Mouse (Mus musculus): ENCODE results near the gene Unc13d.

DNA sequence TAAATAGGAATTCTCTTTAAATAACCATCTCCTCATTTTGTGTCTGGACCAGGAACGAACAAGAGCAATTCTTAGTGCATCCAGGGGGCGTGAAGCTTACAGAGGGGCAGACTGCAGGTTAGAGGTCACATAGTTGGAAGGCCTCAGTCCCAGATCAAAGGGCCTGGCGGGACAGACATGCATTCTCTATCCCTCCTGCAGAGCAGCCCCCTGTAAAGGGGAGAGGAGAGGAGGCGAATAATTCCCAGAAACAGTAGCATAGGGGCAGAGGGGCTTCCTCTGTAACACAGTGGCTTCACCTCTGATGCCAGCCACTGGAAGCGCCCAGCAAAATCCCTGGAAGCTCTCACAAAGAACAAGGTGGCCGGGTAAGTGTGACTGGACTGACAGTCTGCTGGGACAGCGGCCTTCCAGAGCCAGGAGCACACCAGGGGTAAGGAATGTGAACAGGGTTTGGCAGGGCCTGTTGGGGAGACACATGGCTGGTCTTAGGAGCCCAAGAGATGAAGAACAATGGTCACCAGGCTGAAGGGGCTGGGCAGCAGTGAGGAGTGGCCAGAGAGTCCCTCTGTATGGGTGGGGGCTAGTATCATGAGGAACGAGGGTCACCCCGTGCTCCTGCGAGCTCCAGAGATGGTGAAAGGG, 1.0 kb upstream of the Unc13d start:
- TF ChIP-seq EP300 (IDR thresholded peaks at IDR 0.05; ENCODE audit: insufficient read depth, low read depth, low read length) (no peak), POLR2A (IDR thresholded peaks at IDR 0.05; ENCODE audit: insufficient read depth, low read length) (no peak), CTCF (IDR thresholded peaks at IDR 0.05; ENCODE audit: low read depth, low read length) (no peak)

Data from ES-Bruce4 (cell line).